Mouse (Mus musculus): ENCODE data around the gene Agtrap.

Gene Agtrap

DNA sequence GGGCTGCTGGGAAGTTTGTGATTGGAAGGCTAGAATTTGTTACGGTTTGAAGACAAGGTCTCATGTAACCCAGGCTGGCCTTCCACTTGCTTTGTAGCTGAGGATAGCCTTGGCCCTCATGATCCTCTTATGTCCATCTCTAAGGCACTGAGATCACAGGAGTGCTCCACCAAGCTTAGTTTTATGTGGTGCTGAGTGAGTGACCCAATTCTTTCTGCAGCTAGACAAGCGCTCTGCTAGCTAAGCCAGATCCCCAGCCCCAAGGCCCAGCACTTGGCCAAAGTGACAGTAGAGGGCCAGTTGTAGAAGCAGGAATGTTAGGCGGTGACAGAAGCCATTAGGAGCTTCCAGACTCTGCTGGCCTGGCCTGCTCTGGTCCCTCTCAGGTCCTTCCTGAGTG is 16.3 kb upstream of the Agtrap start:
- no peak for DNase-seq (ENCODE audit: low read depth, low spot score)

DNA sequence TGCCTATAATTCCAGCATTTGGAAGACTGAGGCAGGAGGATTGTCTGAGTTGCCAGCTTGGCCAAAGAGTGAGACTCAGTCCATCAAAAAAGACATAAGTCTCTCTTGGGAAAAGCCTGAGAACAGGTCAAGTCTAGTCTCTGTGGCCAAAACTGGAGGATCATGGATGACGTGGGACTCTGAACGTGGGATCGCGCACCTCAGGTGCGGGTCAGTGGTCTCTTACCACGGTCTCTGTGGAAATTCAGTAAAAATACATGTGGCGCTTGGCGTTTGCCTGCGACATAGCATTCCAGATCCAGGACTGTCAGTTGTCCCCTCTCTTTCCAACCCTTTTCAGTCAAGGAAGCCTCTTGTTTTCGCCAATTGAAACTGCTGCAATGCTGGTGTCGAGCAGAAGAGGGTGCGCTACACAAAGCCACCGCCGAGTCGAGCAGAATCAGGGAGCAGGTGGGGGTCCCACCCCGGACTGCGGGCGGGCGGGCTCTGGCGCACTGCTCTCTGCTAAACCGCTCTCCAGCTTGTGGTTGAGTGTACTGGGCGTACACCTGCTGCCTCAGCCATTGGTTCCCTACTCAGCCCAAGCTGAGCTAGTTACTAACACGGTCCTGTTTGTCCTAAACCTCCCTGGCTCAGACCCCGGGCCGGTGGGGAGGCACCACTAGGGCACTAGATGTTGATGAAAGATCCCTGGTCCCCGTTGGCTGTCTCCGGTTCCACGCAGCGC is 14.1 kb upstream of the Agtrap start:
- DNase-seq (ENCODE audit: low read depth, low spot score), result peak; percentile 65

DNA sequence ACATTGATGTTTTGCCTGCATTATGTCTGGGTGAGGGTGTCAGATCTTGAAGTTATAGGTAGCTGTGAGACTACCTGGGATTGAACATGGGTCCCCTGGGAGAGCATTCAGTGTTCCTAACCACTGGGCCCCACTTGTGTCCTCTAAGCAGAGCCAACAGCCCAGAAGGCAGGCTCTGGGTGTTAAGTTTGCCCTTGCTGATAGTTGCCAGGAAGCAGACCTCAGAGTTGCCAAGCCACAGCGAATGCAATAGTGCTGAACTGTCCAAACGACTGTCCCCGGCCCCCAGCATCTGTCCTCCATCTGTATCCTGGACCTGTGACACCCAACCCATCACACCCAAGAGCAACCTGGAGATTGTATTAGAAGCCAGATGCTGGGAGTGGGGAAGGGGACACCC is 10.8 kb upstream of the Agtrap start:
- no peak for DNase-seq (ENCODE audit: low read depth, low spot score)

DNA sequence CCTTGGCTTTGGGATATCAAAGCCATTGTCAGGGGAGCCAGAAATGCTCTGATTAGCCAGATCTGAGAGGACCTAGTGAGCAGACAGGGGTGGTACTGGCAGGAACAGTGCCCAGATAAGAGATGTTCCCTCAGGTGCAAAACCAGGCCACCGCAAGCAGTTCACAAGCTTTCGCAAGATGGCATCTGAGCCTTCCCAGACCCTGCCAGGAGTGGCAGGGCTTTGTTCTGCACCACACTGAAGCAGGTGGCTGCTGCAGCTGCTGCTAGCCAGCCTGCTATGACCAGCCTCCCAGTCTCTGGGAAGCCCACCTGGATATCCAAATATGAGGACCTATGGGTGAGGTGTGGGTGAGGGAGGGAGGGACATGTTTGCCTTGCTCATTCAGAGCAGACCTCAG is 10.1 kb upstream of the Agtrap start:
- no peak for DNase-seq (ENCODE audit: low read depth, low spot score)

DNA sequence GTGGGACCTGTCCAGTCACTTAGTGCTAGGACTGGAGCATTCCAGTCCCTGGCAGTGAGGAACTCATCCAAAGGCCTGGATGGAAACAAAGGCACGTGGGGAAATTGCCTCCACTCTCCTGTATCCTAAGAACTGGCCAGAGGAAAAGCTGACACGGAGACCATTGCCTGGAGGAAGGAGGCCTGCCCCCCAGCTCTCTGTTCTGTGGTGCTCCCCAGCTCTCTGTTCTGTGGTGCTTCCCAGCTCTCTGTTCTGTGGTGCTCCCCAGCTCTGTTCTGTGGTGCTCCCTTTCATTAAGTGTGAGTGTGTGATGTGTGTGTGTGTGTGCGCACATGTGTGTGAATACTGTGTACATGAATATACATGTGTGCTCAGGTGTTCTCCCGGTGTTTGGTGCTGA is 7.2 kb upstream of the Agtrap start:
- DNase-seq (ENCODE audit: low read depth, low spot score), result no peak

DNA sequence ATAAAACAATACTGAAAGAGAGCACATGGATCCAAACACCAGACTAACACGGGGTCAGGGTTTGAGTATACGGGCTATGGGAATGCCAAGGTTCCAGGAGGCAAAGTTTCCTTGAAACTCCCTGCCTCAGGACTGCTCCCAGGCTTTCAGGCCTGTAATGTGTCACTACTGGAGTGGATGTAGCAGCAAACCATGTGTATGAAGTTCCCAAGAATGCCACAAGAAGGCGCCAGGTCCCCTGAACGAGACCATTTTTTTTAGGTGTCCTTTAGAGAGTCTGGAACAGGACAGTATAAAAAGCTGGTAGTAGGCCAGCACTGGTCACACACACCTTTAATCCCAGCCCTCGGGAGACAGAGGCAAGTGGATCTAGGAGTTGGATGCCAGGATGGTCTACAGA is 6.3 kb upstream of the Agtrap start:
- DNase-seq (ENCODE audit: low read depth, low spot score), result no peak

DNA sequence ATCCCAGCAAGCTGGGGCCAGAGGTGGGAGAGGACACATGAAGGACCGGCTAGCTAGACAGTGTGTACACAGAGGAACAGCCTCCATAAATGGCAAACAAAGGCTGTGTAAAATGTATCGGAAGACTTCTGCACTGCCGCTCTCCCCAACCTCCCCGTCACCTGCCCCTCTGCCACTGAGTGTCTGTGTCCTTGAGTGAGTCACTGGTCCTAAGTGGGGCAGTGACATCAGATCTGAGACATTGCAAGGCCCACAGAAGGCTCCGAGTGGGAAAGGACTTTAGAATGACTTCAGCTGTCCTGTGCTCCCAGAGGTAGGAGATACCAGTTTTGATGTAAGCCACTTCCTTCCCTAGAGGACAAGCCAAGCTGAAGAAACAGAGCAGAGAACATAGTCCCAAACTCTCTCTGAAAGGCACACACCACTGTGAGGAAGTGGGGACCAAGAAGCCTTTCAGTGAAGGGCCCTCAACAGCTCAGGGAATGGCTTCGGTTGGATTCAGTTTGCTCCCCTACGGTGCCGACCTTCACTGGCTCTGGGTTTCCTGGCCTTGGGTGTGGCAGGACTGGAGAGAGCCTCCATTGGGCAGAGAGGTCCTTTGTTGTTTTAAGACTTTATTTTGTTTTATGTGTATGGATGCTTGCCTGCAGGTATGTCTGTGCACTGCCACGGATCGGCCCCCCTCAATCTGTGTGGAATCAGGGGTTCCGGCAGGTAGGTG is 4.9 kb upstream of the Agtrap start:
- DNase-seq (ENCODE audit: low read depth, low spot score), result no peak

DNA sequence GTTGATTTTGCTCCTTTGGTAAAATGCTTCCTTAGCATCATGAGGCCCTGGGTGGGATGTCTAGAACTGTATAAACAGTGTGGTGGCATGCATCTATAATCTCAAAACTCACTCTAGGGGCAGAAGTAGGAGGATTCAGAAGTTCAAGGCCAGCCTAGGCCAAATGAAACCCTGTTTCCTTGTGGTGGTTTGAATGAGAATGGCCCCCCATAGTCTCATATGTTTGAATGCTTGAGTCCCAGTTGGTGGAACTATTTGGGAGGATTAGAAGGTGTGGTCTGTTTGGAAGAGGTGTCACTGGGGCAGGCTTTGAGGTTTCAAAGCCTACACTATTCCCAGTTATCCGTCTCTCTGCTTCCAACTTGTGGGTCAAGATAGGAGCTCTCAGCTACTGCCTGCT is 3.4 kb upstream of the Agtrap start:
- DNase-seq (ENCODE audit: low read depth, low spot score), result no peak

DNA sequence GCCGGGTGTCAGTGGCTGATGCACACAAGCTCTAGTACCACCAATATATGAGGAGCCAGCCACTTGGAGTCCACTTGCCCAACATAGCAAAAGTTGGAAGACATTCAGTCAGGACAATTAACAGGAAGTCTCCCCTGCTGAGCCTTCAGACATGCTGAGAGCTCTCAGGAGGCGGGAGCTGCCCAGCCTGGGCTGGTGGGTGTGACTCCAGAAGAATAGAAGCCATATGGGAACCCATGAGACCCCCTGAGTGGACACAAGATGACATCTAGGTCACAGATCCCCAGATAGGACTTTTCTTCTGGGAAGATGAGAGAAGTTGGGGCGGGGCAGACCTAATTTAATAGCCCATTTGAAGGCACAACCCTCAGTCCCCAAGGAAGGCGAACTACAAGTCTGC is 1.3 kb upstream of the Agtrap start:
- DNase-seq (ENCODE audit: low read depth, low spot score), result no peak

DNA sequence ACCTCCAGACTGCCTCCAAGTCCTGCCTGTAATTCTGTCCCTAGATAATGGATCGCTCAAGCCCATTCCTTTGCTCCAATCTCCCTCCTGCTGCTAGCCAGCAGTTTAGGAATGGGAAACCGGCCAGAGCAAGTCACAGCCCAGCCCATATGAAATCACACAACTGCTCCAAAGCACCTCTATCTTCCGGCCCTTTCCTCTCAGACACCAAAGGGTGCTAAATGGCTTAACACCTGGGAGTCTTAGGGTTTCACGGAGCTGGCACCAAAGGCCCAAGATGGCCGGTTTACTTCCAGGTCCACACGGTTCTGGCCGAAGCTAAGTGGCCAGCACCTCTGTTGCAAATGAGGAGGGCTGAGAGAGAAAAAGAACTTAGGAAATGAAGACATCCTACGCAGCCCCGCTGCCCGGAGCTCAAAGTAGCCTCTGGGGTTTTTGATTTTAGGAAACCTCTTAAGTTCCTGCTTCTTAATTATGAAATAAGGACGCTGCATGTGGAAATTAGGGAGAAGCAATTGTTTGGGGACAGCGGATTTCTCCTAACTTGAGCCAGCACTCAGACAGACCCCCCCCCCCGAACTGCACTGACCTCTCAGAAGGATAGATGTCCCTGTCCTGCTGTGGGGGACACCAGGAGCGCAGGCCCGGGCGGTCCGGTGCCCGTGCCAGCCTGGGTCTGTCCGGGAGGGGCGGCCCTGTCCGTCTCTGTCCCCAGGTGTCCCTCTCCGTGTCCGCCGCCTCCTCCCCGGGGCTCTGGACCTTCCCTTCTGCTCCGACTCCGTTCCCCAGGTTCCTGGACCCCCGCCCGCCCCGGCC is 532 bp downstream of the Agtrap start:
- peak; percentile 15 for DNase-seq (ENCODE audit: low read depth, low spot score)

DNA sequence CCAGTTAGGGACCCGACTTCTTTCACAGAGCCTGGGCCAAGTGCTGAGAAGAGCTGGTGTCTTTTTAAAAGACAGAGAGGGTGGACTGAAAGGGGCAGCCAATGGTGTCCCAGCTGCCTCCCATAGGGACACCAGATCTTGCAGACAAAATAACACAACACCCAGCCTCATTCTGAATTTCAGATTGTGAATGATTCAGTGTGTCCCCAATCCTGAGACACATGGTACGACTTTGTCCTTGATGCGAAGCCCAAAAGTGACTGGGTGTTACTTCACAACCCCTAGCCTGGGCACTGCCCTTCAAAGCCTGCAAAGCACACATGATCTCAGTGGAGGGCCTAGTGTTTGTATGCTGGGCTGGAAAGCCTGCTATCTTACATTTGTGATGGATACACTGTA is 1.9 kb downstream of the Agtrap start:
- DNase-seq (ENCODE audit: low read depth, low spot score), result no peak

DNA sequence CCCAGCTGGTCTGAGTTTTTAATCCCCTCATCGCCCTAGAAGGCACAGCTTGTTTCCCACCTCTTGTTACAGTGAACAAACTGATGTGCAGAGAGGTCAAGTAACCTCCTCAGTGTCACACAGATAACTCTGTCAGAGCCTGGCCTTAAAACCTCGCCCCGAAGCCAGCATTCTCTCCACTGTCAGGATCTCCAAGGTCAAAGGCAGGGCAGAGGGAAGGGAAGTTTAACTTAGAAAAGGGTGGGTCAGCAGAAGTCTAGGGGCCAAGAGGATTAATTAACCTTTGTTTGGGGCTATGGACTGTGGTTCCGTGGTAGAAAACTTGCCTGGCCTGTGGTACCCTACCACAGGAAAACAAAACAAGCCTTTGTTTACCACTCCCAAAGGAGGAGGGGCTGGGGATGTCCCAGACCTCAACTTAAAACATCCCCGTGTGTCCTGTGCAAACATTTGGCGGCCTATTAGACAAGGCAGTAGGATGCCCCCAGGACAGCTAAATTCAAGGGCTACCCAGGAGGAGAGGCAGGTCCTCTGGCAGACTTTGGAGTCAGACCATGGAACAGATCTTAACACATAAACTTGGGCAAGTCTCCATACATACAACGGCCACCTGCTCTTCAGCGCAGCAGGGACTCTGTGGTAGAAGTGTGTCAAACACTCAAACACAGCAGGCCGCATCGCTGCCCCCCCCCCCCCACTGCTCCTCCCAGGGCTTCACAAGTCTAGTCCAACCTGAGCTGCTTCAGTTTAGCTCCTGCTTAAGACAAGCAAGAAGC is 2.5 kb downstream of the Agtrap start:
- DNase-seq (ENCODE audit: low read depth, low spot score), result no peak

DNA sequence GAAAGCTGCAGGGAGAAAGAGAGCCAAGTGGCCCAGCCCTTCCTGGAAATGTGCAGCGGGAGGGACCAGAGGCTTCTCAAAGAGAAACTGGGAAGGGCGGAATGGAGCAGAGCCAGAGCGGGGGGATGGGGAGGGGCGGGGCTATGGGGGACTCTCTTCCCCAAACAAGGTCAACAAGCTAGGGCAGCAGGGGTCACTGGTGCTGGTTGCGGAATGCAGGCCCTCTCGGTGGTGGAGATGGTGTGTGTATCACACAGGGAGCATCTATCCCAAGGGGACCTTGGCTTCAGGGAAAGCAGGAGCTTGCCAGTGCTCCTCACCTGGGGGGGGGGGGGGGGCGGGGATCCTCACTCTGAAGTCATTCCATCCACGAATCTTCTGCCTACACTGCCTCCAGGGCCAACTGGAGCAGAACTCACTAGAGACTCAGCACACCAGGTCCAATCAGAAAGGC is 3.5 kb downstream of the Agtrap start:
- DNase-seq (ENCODE audit: low read depth, low spot score), result no peak

DNA sequence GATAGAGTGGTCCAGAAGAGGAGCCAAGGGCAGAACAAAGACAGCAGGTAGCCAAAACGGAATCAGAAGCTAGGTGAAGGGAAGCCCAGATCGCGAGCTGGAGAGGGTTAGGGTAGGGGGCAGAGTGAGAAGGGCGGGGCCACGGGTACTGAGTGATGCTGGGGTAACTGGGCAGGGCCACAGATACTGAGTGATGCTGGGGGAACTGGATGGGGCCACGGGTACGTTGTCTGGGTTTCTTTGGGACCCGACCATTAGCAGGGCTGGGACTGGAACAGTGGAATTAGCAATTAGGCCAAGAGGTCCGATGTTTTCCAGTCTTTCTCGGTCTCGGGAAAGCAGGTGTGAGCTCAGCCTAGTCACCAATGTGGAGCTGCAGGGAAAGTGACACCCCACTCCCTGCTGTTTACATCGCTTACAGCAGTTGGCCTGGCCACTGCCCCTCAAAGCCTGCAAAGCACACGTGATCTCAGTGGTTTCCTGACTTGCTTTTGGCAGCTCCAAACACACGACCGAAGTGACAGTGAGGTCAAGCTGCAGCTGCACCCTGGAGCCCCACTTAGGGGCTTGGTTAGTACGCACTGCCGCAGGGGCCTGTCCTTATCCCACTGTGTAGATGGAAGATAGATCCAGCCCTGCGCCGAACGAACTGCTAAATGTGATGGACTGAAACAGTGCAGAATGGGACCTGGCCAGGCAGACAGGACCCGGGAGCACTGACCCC is 4.5 kb downstream of the Agtrap start:
- no peak for DNase-seq (ENCODE audit: low read depth, low spot score)

DNA sequence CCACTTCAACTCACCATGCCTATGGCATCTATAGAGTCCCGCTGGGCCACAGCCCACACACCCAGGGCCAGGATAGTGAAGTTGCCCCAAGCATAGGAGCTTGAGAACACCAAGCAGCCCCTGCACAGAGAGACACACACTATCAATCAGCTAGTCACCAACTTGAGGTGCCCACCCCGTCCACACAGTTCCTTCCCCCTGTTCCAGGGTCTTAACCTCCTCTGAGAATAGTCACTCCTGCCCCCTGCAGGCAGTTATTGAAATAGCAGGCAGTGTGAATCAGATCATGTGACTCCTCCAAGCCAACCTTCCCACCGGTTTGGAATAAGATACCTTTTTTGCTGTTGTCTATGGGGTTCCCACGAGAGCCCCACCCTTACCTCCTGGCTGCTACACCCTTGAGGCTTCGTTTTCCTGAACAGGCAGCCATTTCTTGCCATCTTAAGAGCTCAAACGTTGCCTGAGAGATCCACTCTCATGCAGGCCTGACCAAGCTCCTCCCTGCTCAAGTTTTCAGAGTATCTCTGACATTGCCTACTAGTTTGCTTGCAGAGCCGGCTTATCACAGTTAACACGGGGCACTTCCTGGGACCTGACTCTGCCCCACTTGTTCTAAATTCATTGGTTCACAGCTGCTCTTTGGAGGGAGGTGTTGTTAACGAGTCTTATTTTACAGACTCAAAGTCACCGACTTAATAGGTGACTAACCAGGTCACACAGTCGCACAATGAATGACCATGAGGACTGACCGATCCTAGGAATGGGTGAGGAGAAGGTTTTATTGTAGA is 5.4 kb downstream of the Agtrap start:
- peak; percentile 75 for DNase-seq (ENCODE audit: low read depth, low spot score)

DNA sequence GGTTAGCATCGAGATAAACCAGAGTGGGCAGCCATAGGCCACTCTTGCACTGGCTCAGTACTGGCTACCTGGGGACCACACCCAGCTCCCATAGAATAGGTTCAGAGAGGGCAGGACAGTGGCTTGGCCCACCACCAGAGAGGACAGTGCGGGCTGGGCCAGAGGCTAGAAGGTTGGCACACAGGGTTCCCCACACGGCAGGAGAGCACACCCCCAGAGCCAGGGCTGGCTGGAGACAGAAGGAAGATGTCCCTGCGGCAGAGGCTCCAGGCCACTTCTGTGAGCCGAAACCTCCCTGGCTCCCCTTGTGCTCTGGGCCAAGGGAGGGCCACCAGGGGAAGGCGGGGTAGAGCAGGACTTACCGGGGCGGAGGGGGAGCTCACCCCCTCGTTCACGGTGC is 6.6 kb downstream of the Agtrap start:
- DNase-seq (ENCODE audit: low read depth, low spot score), result no peak

DNA sequence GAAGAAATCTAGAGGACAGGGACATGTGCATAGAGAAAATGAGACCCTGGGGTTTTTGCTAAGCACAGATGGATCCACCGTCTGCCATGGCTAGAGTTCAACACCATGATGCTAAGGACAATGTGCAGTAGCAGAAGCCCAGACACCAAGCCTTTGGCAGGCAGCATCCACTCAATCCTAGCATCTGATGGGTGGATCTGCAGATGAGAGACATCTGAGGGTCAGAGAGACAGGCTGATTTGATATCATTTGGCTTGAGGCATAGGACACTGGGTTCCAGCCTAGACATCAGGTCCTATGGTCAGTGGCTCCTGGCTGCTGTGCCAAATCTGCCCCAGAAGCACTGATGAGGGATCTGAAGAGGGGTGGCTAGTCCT is 7.2 kb downstream of the Agtrap start:
- DNase-seq (ENCODE audit: low read depth, low spot score), result no peak

DNA sequence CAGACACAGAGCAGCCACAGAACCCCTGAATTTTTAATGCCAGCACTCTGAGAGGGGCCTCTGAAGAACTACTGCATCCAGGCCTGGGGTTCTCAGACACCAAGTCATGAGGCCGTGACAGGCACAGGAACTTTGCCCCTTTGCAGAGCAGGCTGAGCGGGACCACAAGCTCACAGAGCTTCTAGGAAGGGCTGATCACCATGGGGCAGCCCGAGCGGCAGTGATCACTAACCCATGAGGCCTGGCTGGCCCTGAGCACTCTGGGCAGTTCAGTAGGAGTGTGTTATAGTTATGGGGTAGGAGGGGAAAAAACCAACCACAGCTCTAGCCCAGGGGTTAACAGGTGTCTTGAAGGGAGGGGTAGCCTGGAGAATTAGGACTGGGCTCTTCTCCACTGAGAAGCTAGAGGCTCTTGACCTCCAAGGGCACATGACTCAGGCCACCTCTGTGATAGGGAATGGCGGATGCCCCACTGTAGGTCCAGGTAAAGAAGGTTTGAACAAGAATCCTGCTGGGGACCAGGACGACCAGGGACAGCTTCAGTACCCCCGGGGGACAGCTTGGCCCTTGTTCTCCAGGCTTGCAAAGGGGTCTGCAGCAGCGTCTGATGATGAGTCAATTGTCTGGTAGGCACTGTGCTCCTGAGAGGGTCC is 7.8 kb downstream of the Agtrap start:
- DNase-seq (ENCODE audit: low read depth, low spot score), result no peak

DNA sequence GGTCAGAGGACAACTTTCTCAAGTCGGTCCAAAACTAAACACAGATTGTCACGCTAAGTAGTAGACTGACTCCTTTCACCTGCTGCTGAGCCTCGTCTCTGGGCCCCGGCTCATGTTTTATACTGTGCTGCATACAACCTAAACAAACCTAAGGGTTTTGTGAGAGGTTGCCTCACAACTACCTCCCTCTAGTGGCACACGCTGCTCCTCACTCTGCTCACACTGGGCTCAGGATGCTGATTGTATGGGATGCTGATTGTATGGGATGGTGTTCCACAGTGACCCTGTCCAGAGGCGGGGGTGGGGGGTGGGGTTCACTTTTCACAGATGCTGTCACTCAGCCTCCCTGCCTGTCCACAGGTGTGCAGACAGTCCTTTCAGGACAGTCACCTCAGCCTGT is 8.6 kb downstream of the Agtrap start:
- DNase-seq (ENCODE audit: low read depth, low spot score), result no peak

DNA sequence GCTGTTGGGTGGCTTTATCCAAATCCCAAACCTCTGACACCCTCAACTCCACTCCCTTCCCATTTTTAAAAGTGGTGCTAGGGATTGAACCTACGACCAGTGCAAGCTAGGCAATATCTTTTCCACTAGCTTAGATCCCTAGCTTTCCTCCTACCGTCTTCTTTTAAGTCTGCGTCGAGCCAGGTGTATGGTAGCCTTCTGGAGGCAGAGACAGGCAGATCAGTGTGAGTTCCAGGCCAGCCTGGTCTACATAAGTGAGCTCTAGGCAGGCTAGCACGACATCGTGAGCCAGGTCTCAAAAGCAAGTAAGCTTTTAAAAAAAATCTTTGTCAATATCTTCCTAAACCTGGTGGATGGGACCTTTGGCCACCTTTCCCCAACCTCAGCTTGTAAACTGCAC is 11.9 kb downstream of the Agtrap start:
- DNase-seq (ENCODE audit: low read depth, low spot score), result no peak
